In genomic region chr7:99154648-99155151, GRCm38 (mm10) we compare ENCODE assay signal across 1 mouse cellular context.
TF ChIP-seq lines count a peak whose summit lies in the region.

No protein-coding gene starts in this region.

TF ChIP-seq in MEL, 35 proteins besides CTCF, POLR2A, EP300 and RAD21 (continued from another document):
- TF ChIP-seq GATA1 (IDR thresholded peaks at IDR 0.05; ENCODE audit: low read depth, low read length): no peak
- no peak for TF ChIP-seq MAZ (IDR thresholded peaks at IDR 0.05; ENCODE audit: low read depth, low read length)
- TF ChIP-seq TCF12 (IDR thresholded peaks at IDR 0.05; ENCODE audit: low read depth, low read length): no peak
- TF ChIP-seq ETS1 (IDR thresholded peaks at IDR 0.05; ENCODE audit: low read depth, low read length): no peak
